Mouse (Mus musculus): ENCODE data around the gene Spata33. TPM values are rescaled to one million over a fixed set of nuclear protein-coding genes. Genes with fewer than 3 reads are reported as not detected.
A peak's percentile ranks its signal among the peaks of the same experiment; 100 is the strongest.

Spata33 gene
- total and polyA plus RNA-seq, 2 experiments from 2014 or later: 11.4 to 21.3 TPM

DNA sequence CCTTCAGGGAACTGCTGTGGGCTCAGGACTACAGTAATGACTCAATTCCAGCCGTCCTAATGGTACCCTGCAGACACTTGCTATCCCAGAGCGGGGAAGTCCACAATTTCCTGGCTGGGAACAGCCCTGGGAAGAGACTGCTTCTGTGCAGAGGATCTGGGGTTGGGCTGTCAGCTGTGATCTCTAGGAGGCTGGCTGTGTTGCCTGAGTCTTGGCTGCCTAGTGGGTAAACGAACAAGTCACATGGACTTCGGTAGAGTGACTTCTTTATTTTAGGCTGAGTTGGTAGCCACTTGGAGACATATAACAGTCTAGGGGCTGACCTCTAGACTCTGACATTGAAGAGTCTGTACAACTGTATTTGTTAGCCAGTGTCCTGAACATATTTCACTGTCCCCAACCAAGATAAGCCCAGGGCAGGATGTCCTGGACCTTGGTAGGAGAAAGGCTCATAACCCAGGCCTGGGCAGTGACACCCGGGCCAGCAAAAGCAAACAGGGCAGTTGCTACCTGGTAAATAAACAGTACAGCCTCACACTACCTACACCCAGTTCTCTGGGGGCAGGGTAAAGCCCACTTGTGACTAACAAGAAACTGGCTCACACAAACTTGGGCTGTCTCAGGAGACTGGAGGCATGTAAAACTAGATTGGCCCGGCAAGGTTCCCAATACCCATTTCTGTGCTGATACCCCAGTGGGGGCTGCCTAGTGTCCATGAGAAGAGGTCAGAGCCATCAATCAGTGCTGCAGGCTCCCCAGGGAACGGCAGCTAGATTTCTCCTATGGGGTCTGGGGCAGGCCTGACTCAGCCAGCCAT, 29.7 kb downstream of the Spata33 start:
- no peak for DNase-seq (ENCODE audit: low spot score)
- Histone ChIP-seq H3K36me3 (replicated peaks; ENCODE audit: control insufficient read depth, insufficient read depth, low read length) (peaks cover 51% of the 10 kb centered on the region), H3K9me3 (replicated peaks; ENCODE audit: control insufficient read depth, low read length) (no peaks in the 10 kb centered on the region), H3K9ac (replicated peaks; ENCODE audit: low read depth, low read length) (no peak overlapping the region), H3K4me3 (ENCODE audit: low read depth, low read length) (no peak overlapping the region), H3K4me1 (ENCODE audit: control insufficient read depth, insufficient read depth) (no peaks in the 10 kb centered on the region), H3K27ac (ENCODE audit: low read depth) (no peak overlapping the region), H3K4me2 (ENCODE audit: low read depth, low read length) (no peak overlapping the region), H3K27me3 (ENCODE audit: control insufficient read depth, insufficient read depth, low read length) (no peaks in the 10 kb centered on the region)
- ATAC-seq (ENCODE audit: insufficient read depth, low read depth): no peak
- TF ChIP-seq EP300 (IDR thresholded peaks at IDR 0.05; ENCODE audit: low read depth) (no peak), CTCF (IDR thresholded peaks at IDR 0.05; ENCODE audit: low read depth) (no peak)
- WGBS: 80% methylated on average over 7 of the region's 7 CpGs

DNA sequence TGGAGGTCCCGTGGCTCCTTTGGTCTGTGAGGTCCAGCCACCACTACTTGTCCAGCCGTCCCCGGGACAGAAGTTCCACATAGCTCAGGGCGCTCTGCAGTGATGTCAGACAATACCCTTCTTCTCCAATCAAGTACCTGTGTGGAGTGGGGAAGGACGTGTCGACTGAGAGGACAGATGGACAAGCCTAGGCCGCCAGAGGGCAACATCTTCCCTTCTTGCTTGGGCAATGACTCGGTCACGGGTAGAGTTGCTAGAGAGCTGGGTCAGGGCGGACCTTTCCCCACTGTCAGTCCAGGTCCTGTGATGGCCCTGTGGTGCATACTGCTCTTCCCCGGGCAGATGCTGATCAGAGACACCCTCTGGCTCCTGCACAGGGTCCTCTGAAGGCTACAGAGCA, 30.4 kb downstream of the Spata33 start:
- Histone ChIP-seq H3K4me3 (ENCODE audit: low read depth, low read length) (no peak overlapping the region), H3K36me3 (replicated peaks; ENCODE audit: control insufficient read depth, insufficient read depth, low read length) (peaks cover 58% of the 10 kb centered on the region), H3K4me1 (ENCODE audit: control insufficient read depth, insufficient read depth) (no peaks in the 10 kb centered on the region), H3K9me3 (replicated peaks; ENCODE audit: control insufficient read depth, low read length) (no peaks in the 10 kb centered on the region), H3K27ac (ENCODE audit: low read depth) (no peak overlapping the region), H3K9ac (replicated peaks; ENCODE audit: low read depth, low read length) (no peak overlapping the region), H3K27me3 (ENCODE audit: control insufficient read depth, insufficient read depth, low read length) (no peaks in the 10 kb centered on the region), H3K4me2 (ENCODE audit: low read depth, low read length) (no peak overlapping the region)
- DNase-seq (ENCODE audit: low spot score) (no peak), ATAC-seq (ENCODE audit: insufficient read depth, low read depth) (no peak)
- TF ChIP-seq CTCF (IDR thresholded peaks at IDR 0.05; ENCODE audit: low read depth) (peak; percentile 5; the same call in 1 of the 2 replicates), EP300 (IDR thresholded peaks at IDR 0.05; ENCODE audit: low read depth) (no peak)
- 68% methylated on average over 11 of the region's 11 CpGs for WGBS

DNA sequence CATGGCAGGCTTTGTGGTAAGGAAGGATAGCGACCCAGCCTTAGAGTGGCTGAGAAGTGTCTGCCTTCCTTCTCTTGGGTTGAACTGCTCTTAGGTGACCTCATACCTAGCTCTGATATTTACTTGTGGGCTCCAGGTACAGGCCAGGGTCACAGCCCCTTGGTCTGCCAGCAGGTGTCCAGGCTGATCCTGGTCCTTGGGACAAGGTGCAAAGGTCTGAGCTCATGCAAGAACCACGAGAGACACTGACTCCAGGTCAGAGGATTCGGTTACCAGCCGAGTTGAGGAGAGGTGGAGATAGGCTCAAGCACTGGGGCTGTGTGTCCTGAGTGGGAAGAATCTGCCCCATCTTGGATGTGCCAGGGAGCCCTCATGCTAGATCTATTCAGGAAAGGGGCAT, 31.8 kb downstream of the Spata33 start:
- ATAC-seq (ENCODE audit: insufficient read depth, low read depth) (no peak), DNase-seq (ENCODE audit: low spot score) (no peak)
- TF ChIP-seq EP300 (IDR thresholded peaks at IDR 0.05; ENCODE audit: low read depth) (no peak), CTCF (IDR thresholded peaks at IDR 0.05; ENCODE audit: low read depth) (no peak)
- Histone ChIP-seq H3K27ac (ENCODE audit: low read depth) (no peak overlapping the region), H3K4me1 (ENCODE audit: control insufficient read depth, insufficient read depth) (no peaks in the 10 kb centered on the region), H3K4me2 (ENCODE audit: low read depth, low read length) (no peak overlapping the region), H3K4me3 (ENCODE audit: low read depth, low read length) (no peak overlapping the region), H3K9me3 (replicated peaks; ENCODE audit: control insufficient read depth, low read length) (no peaks in the 10 kb centered on the region), H3K9ac (replicated peaks; ENCODE audit: low read depth, low read length) (no peak overlapping the region), H3K36me3 (replicated peaks; ENCODE audit: control insufficient read depth, insufficient read depth, low read length) (peaks cover 71% of the 10 kb centered on the region), H3K27me3 (ENCODE audit: control insufficient read depth, insufficient read depth, low read length) (no peaks in the 10 kb centered on the region)
- WGBS: 86% methylated on average over 4 of the region's 4 CpGs

DNA sequence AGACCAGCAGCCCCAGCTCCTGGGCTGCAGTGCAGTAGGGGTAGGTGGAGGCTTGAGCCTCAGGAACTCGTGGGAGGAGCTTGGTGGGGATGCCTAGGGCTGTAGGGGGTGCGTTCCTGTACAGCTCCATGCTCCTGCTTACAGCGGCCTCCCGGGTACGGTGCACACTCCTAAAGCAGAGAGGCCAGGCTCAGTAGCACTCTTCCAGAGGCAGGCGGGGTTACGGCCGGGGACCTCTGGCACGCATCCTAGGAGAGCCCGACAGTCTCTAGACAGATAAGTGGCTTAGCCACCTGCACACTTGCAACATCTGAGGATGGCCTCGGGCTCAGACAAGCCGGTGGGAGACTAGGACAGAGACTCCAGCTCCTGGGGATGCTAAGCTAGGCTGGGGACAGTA, 32.9 kb downstream of the Spata33 start:
- TF ChIP-seq CTCF (IDR thresholded peaks at IDR 0.05; ENCODE audit: low read depth): no peak
- no peaks in the 10 kb centered on the region for H3K4me1 ChIP-seq (ENCODE audit: control insufficient read depth, insufficient read depth)
- H3K27ac ChIP-seq (ENCODE audit: low read depth): no peak overlapping the region
- no peaks in the 10 kb centered on the region for H3K9me3 ChIP-seq (replicated peaks; ENCODE audit: control insufficient read depth, low read length)
- no peak overlapping the region for H3K4me3 ChIP-seq (ENCODE audit: low read depth, low read length)
- H3K4me2 ChIP-seq (ENCODE audit: low read depth, low read length): no peak overlapping the region
- DNase-seq (ENCODE audit: low spot score): no peak
- ATAC-seq (ENCODE audit: insufficient read depth, low read depth): no peak
- no peak overlapping the region for H3K9ac ChIP-seq (replicated peaks; ENCODE audit: low read depth, low read length)
- 72% methylated on average over 12 of the region's 12 CpGs for WGBS
- peaks cover 83% of the 10 kb centered on the region for H3K36me3 ChIP-seq (replicated peaks; ENCODE audit: control insufficient read depth, insufficient read depth, low read length)
- H3K27me3 ChIP-seq (ENCODE audit: control insufficient read depth, insufficient read depth, low read length): no peaks in the 10 kb centered on the region

DNA sequence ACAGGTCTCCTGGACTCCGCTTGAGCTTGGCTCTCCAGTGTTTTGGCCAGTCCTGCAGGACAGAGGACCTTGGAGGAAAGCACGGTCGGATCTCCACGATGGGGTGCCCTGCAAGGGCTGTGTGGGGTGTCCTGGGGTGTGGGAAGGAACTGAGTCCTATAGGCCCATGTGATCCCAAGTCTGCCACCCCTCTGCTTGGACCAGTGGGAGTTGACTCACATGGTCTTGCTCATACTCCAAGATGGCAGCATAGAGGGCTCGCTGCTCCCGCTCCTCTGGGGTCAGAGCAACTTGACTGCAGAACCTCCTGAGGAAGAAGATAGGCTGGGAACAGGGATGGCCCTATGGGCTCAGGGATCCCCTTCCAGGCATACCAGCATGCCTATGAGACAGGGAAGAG, 35.1 kb downstream of the Spata33 start:
- TF ChIP-seq CTCF (IDR thresholded peaks at IDR 0.05; ENCODE audit: low read depth) (no peak), EP300 (IDR thresholded peaks at IDR 0.05; ENCODE audit: low read depth) (no peak)
- Histone ChIP-seq H3K27ac (ENCODE audit: low read depth) (no peak overlapping the region), H3K4me3 (ENCODE audit: low read depth, low read length) (no peak overlapping the region), H3K27me3 (ENCODE audit: control insufficient read depth, insufficient read depth, low read length) (no peaks in the 10 kb centered on the region), H3K4me1 (ENCODE audit: control insufficient read depth, insufficient read depth) (no peaks in the 10 kb centered on the region), H3K9me3 (replicated peaks; ENCODE audit: control insufficient read depth, low read length) (no peaks in the 10 kb centered on the region), H3K36me3 (replicated peaks; ENCODE audit: control insufficient read depth, insufficient read depth, low read length) (peaks cover 89% of the 10 kb centered on the region), H3K9ac (replicated peaks; ENCODE audit: low read depth, low read length) (no peak overlapping the region), H3K4me2 (ENCODE audit: low read depth, low read length) (no peak overlapping the region)
- ATAC-seq (ENCODE audit: insufficient read depth, low read depth): no peak
- 91% methylated on average over 6 of the region's 6 CpGs for WGBS
- no peak for DNase-seq (ENCODE audit: low spot score)

DNA sequence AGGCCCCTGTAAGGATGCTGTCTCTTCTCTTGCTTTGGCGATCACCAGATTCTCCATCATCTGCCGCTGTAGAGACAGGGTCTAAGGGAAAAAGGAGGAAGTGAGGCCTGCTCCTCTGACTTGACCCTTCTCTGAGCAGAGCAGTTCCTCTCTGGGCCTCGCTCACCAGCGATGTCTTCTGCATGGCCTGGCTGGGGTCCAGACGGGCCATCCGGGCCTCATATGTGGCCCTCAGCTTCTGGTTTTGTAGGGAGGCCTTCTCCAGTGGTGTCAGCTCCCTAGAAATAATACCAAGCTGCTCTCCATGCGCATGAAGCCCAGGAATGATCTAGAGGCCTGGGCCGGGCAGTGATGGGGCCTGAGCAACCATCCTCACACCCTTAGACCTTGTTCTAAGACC, 36.0 kb downstream of the Spata33 start:
- DNase-seq (ENCODE audit: low spot score) (no peak), ATAC-seq (ENCODE audit: insufficient read depth, low read depth) (no peak)
- H3K9ac ChIP-seq (replicated peaks; ENCODE audit: low read depth, low read length): no peak overlapping the region
- H3K4me2 ChIP-seq (ENCODE audit: low read depth, low read length): no peak overlapping the region
- H3K27me3 ChIP-seq (ENCODE audit: control insufficient read depth, insufficient read depth, low read length): no peaks in the 10 kb centered on the region
- no peak overlapping the region for H3K27ac ChIP-seq (ENCODE audit: low read depth)
- H3K4me1 ChIP-seq (ENCODE audit: control insufficient read depth, insufficient read depth): peaks cover 3% of the 10 kb centered on the region; the same call in 1 of the 2 replicates
- no peaks in the 10 kb centered on the region for H3K9me3 ChIP-seq (replicated peaks; ENCODE audit: control insufficient read depth, low read length)
- TF ChIP-seq EP300 (IDR thresholded peaks at IDR 0.05; ENCODE audit: low read depth) (no peak), CTCF (IDR thresholded peaks at IDR 0.05; ENCODE audit: low read depth) (no peak)
- H3K4me3 ChIP-seq (ENCODE audit: low read depth, low read length): no peak overlapping the region
- 86% methylated on average over 8 of the region's 8 CpGs for WGBS
- peaks cover 81% of the 10 kb centered on the region for H3K36me3 ChIP-seq (replicated peaks; ENCODE audit: control insufficient read depth, insufficient read depth, low read length)
